Mouse (Mus musculus) heart, adult 2 months (tissue): ENCODE results near the gene Txnrd1.

Source experiments
- CTCF ChIP-seq: fragments of 200-600 bp; IDR thresholded peaks from 2 replicates; pipeline ENCODE4 v1.8.1; 2022; ENCODE audit warnings: antibody characterized with exemption, mild to moderate bottlenecking, moderate library complexity
- EP300 ChIP-seq: fragments of 200-500 bp; IDR thresholded peaks from 2 replicates; pipeline ENCODE4 v1.6.1; 2011; ENCODE audit warnings: low read depth, low read length, control low read depth; ENCODE audit not compliant: insufficient read depth

DNA sequence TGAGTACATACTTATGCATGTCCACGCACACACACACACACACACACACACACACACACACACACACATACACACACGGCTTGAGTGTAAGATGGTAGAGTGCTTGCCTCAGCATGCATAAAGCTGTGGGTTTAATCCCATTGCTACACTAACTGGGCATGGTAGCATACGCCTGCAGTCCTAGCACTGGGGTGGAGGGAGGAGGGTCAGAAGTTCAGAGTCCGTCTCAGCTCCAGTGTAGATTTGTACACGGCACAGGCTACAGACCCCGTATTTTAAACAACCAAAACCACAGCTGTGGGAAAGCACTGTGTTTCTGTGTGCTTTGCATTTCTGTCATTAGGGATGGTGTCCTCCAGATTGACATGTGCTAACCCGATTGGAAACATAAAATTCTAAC is 57.7 kb downstream of the Txnrd1 start:
- TF ChIP-seq CTCF, result no peak
- TF ChIP-seq EP300, result no peak
